8 mouse cellular contexts compared by ENCODE assay signal in genomic region chr13:113613882-113614281, GRCm38 (mm10). TPM values are rescaled to one million over a fixed set of nuclear protein-coding genes. Genes with fewer than 3 reads are reported as not detected.
DNase-seq lines count a peak whose midpoint lies in the region; ATAC-seq and TF ChIP-seq lines count a peak whose summit lies in the region.

No protein-coding gene starts in this region.

- H3K4me1 ChIP-seq in kidney, embryonic 15.5 days, result peaks cover 84% of the 10 kb centered on the region
- peaks cover 70% of the 10 kb centered on the region for H3K4me1 ChIP-seq in forebrain, embryonic 12.5 days
- peaks cover 47% of the 10 kb centered on the region for H3K4me1 ChIP-seq in limb, embryonic 14.5 days (ENCODE audit: control insufficient read depth, insufficient read depth, low read length)
- peaks cover 86% of the 10 kb centered on the region for H3K4me1 ChIP-seq in neural tube, embryonic 13.5 days (replicated peaks)

- no peak for DNase-seq in kidney, adult 11 months
- DNase-seq in limb, embryonic 14.5 days (ENCODE audit: low spot score), result no peak
- no peak for DNase-seq in urinary bladder, postnatal 10 days (ENCODE audit: low spot score)
- DNase-seq in embryo, embryonic 10 days (ENCODE audit: low spot score), result no peak
- DNase-seq in frontal cortex, postnatal 25 days (ENCODE audit: low spot score in 2 of 2), result no peak

- TF ChIP-seq POLR2A in limb, embryonic 14.5 days (IDR thresholded peaks at IDR 0.05; ENCODE audit: borderline replicate concordance, extremely low read depth, insufficient read depth, insufficient read length), result no peak

- H3K9ac ChIP-seq in kidney, embryonic 15.5 days, result peak overlapping the region; percentile 41
- H3K9ac ChIP-seq in forebrain, embryonic 12.5 days, result no peak overlapping the region
- 0 out of 2 replicates have a peak overlapping the region, but pooled peaks have one; percentile 41 for H3K9ac ChIP-seq in limb, embryonic 14.5 days (ENCODE audit: low read depth, low read length, severe bottlenecking)
- peak overlapping the region; percentile 94 for H3K9ac ChIP-seq in neural tube, embryonic 13.5 days

- H3K4me3 ChIP-seq in kidney, embryonic 15.5 days (replicated peaks), result peak overlapping the region; percentile 71
- H3K4me3 ChIP-seq in forebrain, embryonic 12.5 days (replicated peaks), result 0 out of 2 replicates have a peak overlapping the region, but pooled peaks have one; percentile 14
- H3K4me3 ChIP-seq in limb, embryonic 14.5 days (replicated peaks; ENCODE audit: low read length), result peak overlapping the region; percentile 92
- peak overlapping the region; percentile 88 for H3K4me3 ChIP-seq in neural tube, embryonic 13.5 days

- no peaks in the 10 kb centered on the region for H3K27me3 ChIP-seq in kidney, embryonic 15.5 days
- no peaks in the 10 kb centered on the region for H3K27me3 ChIP-seq in forebrain, embryonic 12.5 days
- H3K27me3 ChIP-seq in limb, embryonic 14.5 days (ENCODE audit: control insufficient read depth, insufficient read depth, low read length), result no peaks in the 10 kb centered on the region
- H3K27me3 ChIP-seq in neural tube, embryonic 13.5 days, result no peaks in the 10 kb centered on the region

- no peaks in the 10 kb centered on the region for H3K9me3 ChIP-seq in kidney, embryonic 15.5 days (replicated peaks)
- H3K9me3 ChIP-seq in forebrain, embryonic 12.5 days, result no peaks in the 10 kb centered on the region
- no peaks in the 10 kb centered on the region for H3K9me3 ChIP-seq in limb, embryonic 14.5 days (ENCODE audit: control insufficient read depth, low read length)
- H3K9me3 ChIP-seq in neural tube, embryonic 13.5 days, result no peaks in the 10 kb centered on the region

- no peak for ATAC-seq in kidney, embryonic 15.5 days (replicated peaks; ENCODE audit: low FRiP score)
- no peak for ATAC-seq in forebrain, embryonic 12.5 days (ENCODE audit: low FRiP score)
- ATAC-seq in limb, embryonic 14.5 days (ENCODE audit: low FRiP score, low read depth), result no peak
- ATAC-seq in neural tube, embryonic 13.5 days (ENCODE audit: low read depth), result no peak

- peak overlapping the region; percentile 88 for H3K4me2 ChIP-seq in kidney, embryonic 15.5 days
- peak overlapping the region; percentile 22 for H3K4me2 ChIP-seq in forebrain, embryonic 12.5 days
- H3K4me2 ChIP-seq in limb, embryonic 14.5 days (replicated peaks; ENCODE audit: low read depth, low read length, severe bottlenecking), result peak overlapping the region; percentile 93
- peak overlapping the region; percentile 85 for H3K4me2 ChIP-seq in neural tube, embryonic 13.5 days

- H3K36me3 ChIP-seq in kidney, embryonic 15.5 days, result peaks cover 26% of the 10 kb centered on the region
- H3K36me3 ChIP-seq in forebrain, embryonic 12.5 days (replicated peaks), result 0 out of 2 replicates have a peak, but pooled peaks cover 3% of the 10 kb centered on the region
- H3K36me3 ChIP-seq in limb, embryonic 14.5 days (ENCODE audit: control insufficient read depth, insufficient read depth, low read length), result peaks cover 24% of the 10 kb centered on the region
- H3K36me3 ChIP-seq in neural tube, embryonic 13.5 days, result no peaks in the 10 kb centered on the region

- WGBS in kidney, embryonic 15.5 days, result 39% methylated on average over 10 of the region's 10 CpGs
- 43% methylated on average over 10 of the region's 10 CpGs for WGBS in forebrain, embryonic 12.5 days
- WGBS in limb, embryonic 14.5 days, result 34% methylated on average over 10 of the region's 10 CpGs
- 28% methylated on average over 10 of the region's 10 CpGs for WGBS in neural tube, embryonic 13.5 days

- peak overlapping the region; percentile 93; the same call in 1 of the 2 replicates for H3K27ac ChIP-seq in kidney, embryonic 15.5 days
- H3K27ac ChIP-seq in forebrain, embryonic 12.5 days, result no peak overlapping the region
- H3K27ac ChIP-seq in limb, embryonic 14.5 days (replicated peaks; ENCODE audit: low read depth, low read length), result 0 out of 2 replicates have a peak overlapping the region, but pooled peaks have one; percentile 52
- H3K27ac ChIP-seq in neural tube, embryonic 13.5 days (replicated peaks), result peak overlapping the region; percentile 57

RNA-seq across cellular contexts. Expression of gene Snx18, which starts 4.5 kb away (rescaled TPM):
- polyA plus RNA-seq in kidney, embryonic 15.5 days (2015; fragmentation: Nextera tagmentation; extraction: Ambion mirVana), result 31.3 and 32.0 TPM in 2 replicates
- polyA plus RNA-seq in forebrain, embryonic 12.5 days (2016; fragmentation: Nextera tagmentation; extraction: Ambion mirVana), result 15.3 and 18.2 TPM in 2 replicates
- polyA plus RNA-seq in limb, embryonic 14.5 days (2012; rRNA removed), result 23.8 and 26.6 TPM in 2 replicates
- polyA plus RNA-seq in limb, embryonic 14.5 days (2014; fragmentation: Nextera tagmentation; extraction: Ambion mirVana), result 37.4 and 41.9 TPM in 2 replicates
- polyA plus RNA-seq in neural tube, embryonic 13.5 days (2015; fragmentation: Nextera tagmentation; extraction: Ambion mirVana), result 19.2 and 19.4 TPM in 2 replicates

RNA-seq across cellular contexts. Expression of gene Hspb3, which starts 49.6 kb away (rescaled TPM):
- 0.90 and 1.7 TPM in 2 replicates for polyA plus RNA-seq in kidney, embryonic 15.5 days (2015; fragmentation: Nextera tagmentation; extraction: Ambion mirVana)
- polyA plus RNA-seq in forebrain, embryonic 12.5 days (2016; fragmentation: Nextera tagmentation; extraction: Ambion mirVana), result 0.42 TPM in 1 of 2 replicates, not detected in the other
- polyA plus RNA-seq in limb, embryonic 14.5 days (2012; rRNA removed), result 13.0 and 13.8 TPM in 2 replicates
- polyA plus RNA-seq in limb, embryonic 14.5 days (2014; fragmentation: Nextera tagmentation; extraction: Ambion mirVana), result 8.2 and 15.3 TPM in 2 replicates
- polyA plus RNA-seq in neural tube, embryonic 13.5 days (2015; fragmentation: Nextera tagmentation; extraction: Ambion mirVana), result 1.0 and 2.7 TPM in 2 replicates

Comparison
In these comparisons a context has a peak if more than half of its experiments do, and no peak if none do; other contexts are left out.
1. H3K4me2 ChIP-seq: peak in every context shown above with its lines; median percentile 93 in limb, embryonic 14.5 days; 88 in kidney, embryonic 15.5 days; 85 in neural tube, embryonic 13.5 days; 22 in forebrain, embryonic 12.5 days.
2. H3K4me3 ChIP-seq: peak in every context shown above with its lines; median percentile 92 in limb, embryonic 14.5 days; 88 in neural tube, embryonic 13.5 days; 71 in kidney, embryonic 15.5 days; 14 in forebrain, embryonic 12.5 days.